Comparison of ENCODE assay signal across 22 mouse cellular contexts in genomic region chr13:109425548-109425947, GRCm38 (mm10).
DNase-seq lines count a peak whose midpoint lies in the region; ATAC-seq and TF ChIP-seq lines count a peak whose summit lies in the region.
"Had no signal": no experiment of that assay in that cellular context is flagged by ENCODE, and none has a peak within 500 bp of the region (broad histone marks: within the 10 kb centered on the region; RNA-seq: fewer than 3 reads in every experiment).

No protein-coding gene starts in this region.

- no peak for TF ChIP-seq CTCF in kidney, adult 2 months (conservative IDR thresholded peaks at IDR 0.05; ENCODE audit: insufficient read depth, insufficient read length, low read depth, low read length)
- no peak for TF ChIP-seq CTCF in kidney, postnatal 0 days (IDR thresholded peaks at IDR 0.05; ENCODE audit: low read depth)

- H3K9ac ChIP-seq in heart, embryonic 13.5 days = no peak overlapping the region
- no peak overlapping the region for H3K9ac ChIP-seq in heart, embryonic 11.5 days (ENCODE audit: low read depth, low read length)
- H3K9ac ChIP-seq in kidney, embryonic 15.5 days = no peak overlapping the region
- no peak overlapping the region for H3K9ac ChIP-seq in kidney, postnatal 0 days (ENCODE audit: low read depth, low read length)
- H3K9ac ChIP-seq in forebrain, embryonic 16.5 days (replicated peaks; ENCODE audit: low read depth, low read length) = no peak overlapping the region
- H3K9ac ChIP-seq: embryonic facial prominence, embryonic 13.5 days; forebrain, embryonic 12.5 days; forebrain, postnatal 0 days; heart, embryonic 12.5 days; hindbrain, embryonic 15.5 days had no signal

- H3K9me3 ChIP-seq in heart, embryonic 13.5 days = peaks cover 6% of the 10 kb centered on the region
- peaks cover 4% of the 10 kb centered on the region; the same call in 1 of the 2 replicates for H3K9me3 ChIP-seq in heart, embryonic 11.5 days (replicated peaks; ENCODE audit: control insufficient read depth, low read length)
- H3K9me3 ChIP-seq in kidney, embryonic 15.5 days (replicated peaks) = peaks cover 8% of the 10 kb centered on the region; the same call in 1 of the 2 replicates
- H3K9me3 ChIP-seq in kidney, postnatal 0 days (replicated peaks; ENCODE audit: low read length) = no peaks in the 10 kb centered on the region; the same call in 1 of the 2 replicates
- H3K9me3 ChIP-seq in forebrain, embryonic 16.5 days (ENCODE audit: control insufficient read depth, low read length) = peaks cover 3% of the 10 kb centered on the region; the same call in 1 of the 2 replicates
- H3K9me3 ChIP-seq: embryonic facial prominence, embryonic 13.5 days; forebrain, embryonic 12.5 days; heart, embryonic 12.5 days; hindbrain, embryonic 15.5 days had no signal

- DNase-seq in kidney, adult 2 months = peak; percentile 21
- no peak for DNase-seq in kidney, adult 8-10 months
- DNase-seq in kidney, postnatal 0 days (ENCODE audit: low spot score) = no peak
- DNase-seq: adrenal gland, postnatal 14 days; cerebellum, adult 11-12 months; cerebellum, adult 9-11 months; cerebellum, postnatal 36 days; forebrain, postnatal 0 days; gastrocnemius, postnatal 36 days; heart, adult 18-20 months; heart, postnatal 14 days had no signal

- peak overlapping the region; percentile 37; the same call in 1 of the 2 replicates for H3K4me2 ChIP-seq in heart, embryonic 13.5 days
- no peak overlapping the region for H3K4me2 ChIP-seq in heart, embryonic 11.5 days
- H3K4me2 ChIP-seq in kidney, embryonic 15.5 days = peak overlapping the region; percentile 45
- H3K4me2 ChIP-seq in kidney, postnatal 0 days (ENCODE audit: low read length) = peak overlapping the region; percentile 32
- H3K4me2 ChIP-seq in forebrain, embryonic 16.5 days (ENCODE audit: low read length) = no peak overlapping the region
- H3K4me2 ChIP-seq: embryonic facial prominence, embryonic 13.5 days; forebrain, embryonic 12.5 days; hindbrain, embryonic 15.5 days had no signal

- H3K4me3 ChIP-seq in heart, embryonic 13.5 days = no peak overlapping the region
- H3K4me3 ChIP-seq in heart, embryonic 11.5 days (ENCODE audit: low read depth, low read length) = no peak overlapping the region
- H3K4me3 ChIP-seq in kidney, adult 2 months (ENCODE audit: insufficient read depth, low read depth, low read length) = no peak overlapping the region
- H3K4me3 ChIP-seq in kidney, embryonic 15.5 days (replicated peaks) = no peak overlapping the region
- H3K4me3 ChIP-seq in kidney, postnatal 0 days (replicated peaks; ENCODE audit: low read depth, low read length) = no peak overlapping the region
- H3K4me3 ChIP-seq in forebrain, embryonic 16.5 days (replicated peaks; ENCODE audit: low read length) = no peak overlapping the region
- H3K4me3 ChIP-seq: embryonic facial prominence, embryonic 13.5 days; forebrain, embryonic 12.5 days; heart, embryonic 12.5 days; hindbrain, embryonic 15.5 days had no signal

- TF ChIP-seq POLR2A in kidney, adult 2 months (IDR thresholded peaks at IDR 0.05; ENCODE audit: low read depth, low read length) = no peak

- no peaks in the 10 kb centered on the region for H3K27me3 ChIP-seq in heart, embryonic 13.5 days (replicated peaks)
- no peaks in the 10 kb centered on the region for H3K27me3 ChIP-seq in heart, embryonic 11.5 days (ENCODE audit: control insufficient read depth, insufficient read depth, low read length)
- H3K27me3 ChIP-seq in kidney, adult 2 months (replicated peaks; ENCODE audit: control insufficient read depth, insufficient read depth, low read length) = no peaks in the 10 kb centered on the region
- no peaks in the 10 kb centered on the region for H3K27me3 ChIP-seq in kidney, embryonic 15.5 days
- no peaks in the 10 kb centered on the region for H3K27me3 ChIP-seq in kidney, postnatal 0 days (ENCODE audit: insufficient read depth, low read length)
- no peaks in the 10 kb centered on the region for H3K27me3 ChIP-seq in forebrain, embryonic 16.5 days (replicated peaks; ENCODE audit: control insufficient read depth, insufficient read depth, low read length)
- H3K27me3 ChIP-seq: CH12.LX; embryonic facial prominence, embryonic 13.5 days; forebrain, embryonic 12.5 days; heart, embryonic 12.5 days; hindbrain, embryonic 15.5 days; Patski had no signal

- WGBS in heart, embryonic 13.5 days = 71% methylated on average over 13 of the region's 13 CpGs
- WGBS in heart, embryonic 11.5 days (ENCODE audit: insufficient replicate concordance) = 70% methylated on average over 13 of the region's 13 CpGs
- 28% methylated on average over 13 of the region's 13 CpGs for WGBS in kidney, adult 2 months
- 48% methylated on average over 13 of the region's 13 CpGs for WGBS in kidney, embryonic 15.5 days
- 44% methylated on average over 13 of the region's 13 CpGs for WGBS in kidney, postnatal 0 days
- 81% methylated on average over 13 of the region's 13 CpGs for WGBS in forebrain, embryonic 16.5 days

- H3K27ac ChIP-seq in heart, embryonic 13.5 days (replicated peaks) = no peak overlapping the region
- no peak overlapping the region for H3K27ac ChIP-seq in heart, embryonic 11.5 days (ENCODE audit: low read depth, low read length)
- H3K27ac ChIP-seq in kidney, adult 2 months (ENCODE audit: insufficient read depth, low read depth, low read length) = no peak overlapping the region
- no peak overlapping the region for H3K27ac ChIP-seq in kidney, embryonic 15.5 days
- H3K27ac ChIP-seq in kidney, postnatal 0 days = no peak overlapping the region
- H3K27ac ChIP-seq in forebrain, embryonic 16.5 days (ENCODE audit: low read length) = no peak overlapping the region
- H3K27ac ChIP-seq: embryonic facial prominence, embryonic 13.5 days; forebrain, embryonic 12.5 days; hindbrain, embryonic 15.5 days had no signal

- no peaks in the 10 kb centered on the region for H3K36me3 ChIP-seq in heart, embryonic 13.5 days
- H3K36me3 ChIP-seq in heart, embryonic 11.5 days (ENCODE audit: control insufficient read depth, insufficient read depth, low read length) = no peaks in the 10 kb centered on the region
- H3K36me3 ChIP-seq in kidney, adult 2 months (ENCODE audit: control insufficient read depth, insufficient read depth, low read length) = no peaks in the 10 kb centered on the region; the same call in 1 of the 2 replicates
- H3K36me3 ChIP-seq in kidney, embryonic 15.5 days = no peaks in the 10 kb centered on the region
- H3K36me3 ChIP-seq in kidney, postnatal 0 days (ENCODE audit: insufficient read depth, low read length) = no peaks in the 10 kb centered on the region
- no peaks in the 10 kb centered on the region for H3K36me3 ChIP-seq in forebrain, embryonic 16.5 days (ENCODE audit: control insufficient read depth, insufficient read depth)
- H3K36me3 ChIP-seq: embryonic facial prominence, embryonic 13.5 days; forebrain, embryonic 12.5 days; heart, embryonic 12.5 days; hindbrain, embryonic 15.5 days had no signal

- no peak for ATAC-seq in heart, embryonic 13.5 days (ENCODE audit: extremely low read depth, insufficient number of reproducible peaks, low FRiP score, low TSS enrichment)
- no peak for ATAC-seq in heart, embryonic 11.5 days (replicated peaks; ENCODE audit: insufficient number of reproducible peaks, low FRiP score, low TSS enrichment)
- ATAC-seq in kidney, embryonic 15.5 days (replicated peaks; ENCODE audit: low FRiP score) = peak; percentile 69
- peak; percentile 53; the same call in 1 of the 2 replicates for ATAC-seq in kidney, postnatal 0 days (replicated peaks; ENCODE audit: low FRiP score, low read depth)
- no peak for ATAC-seq in forebrain, embryonic 16.5 days
- ATAC-seq: activated CD4-positive, CD25-positive, alpha-beta regulatory T cell, adult 4 months; forebrain, postnatal 0 days; Patski had no signal

- peaks cover 20% of the 10 kb centered on the region for H3K4me1 ChIP-seq in heart, embryonic 13.5 days
- H3K4me1 ChIP-seq in heart, embryonic 11.5 days (ENCODE audit: control insufficient read depth, insufficient read depth, low read length) = peaks cover 5% of the 10 kb centered on the region; the same call in 1 of the 2 replicates
- H3K4me1 ChIP-seq in kidney, adult 2 months (ENCODE audit: control insufficient read depth, insufficient read depth, low read length) = no peaks in the 10 kb centered on the region
- 0 out of 2 replicates have a peak, but pooled peaks cover 17% of the 10 kb centered on the region for H3K4me1 ChIP-seq in kidney, embryonic 15.5 days
- no peaks in the 10 kb centered on the region for H3K4me1 ChIP-seq in kidney, postnatal 0 days (replicated peaks; ENCODE audit: insufficient read depth, low read length)
- H3K4me1 ChIP-seq in forebrain, embryonic 16.5 days (replicated peaks; ENCODE audit: control insufficient read depth, insufficient read depth, low read length) = no peaks in the 10 kb centered on the region
- H3K4me1 ChIP-seq: embryonic facial prominence, embryonic 13.5 days; forebrain, embryonic 12.5 days; hindbrain, embryonic 15.5 days had no signal

Comparison
In these comparisons a context has a peak if more than half of its experiments do, and no peak if none do; other contexts are left out.
1. H3K4me2 ChIP-seq: peak in heart, embryonic 13.5 days (single experiment), kidney, embryonic 15.5 days (single experiment) and kidney, postnatal 0 days (single experiment); none in heart, embryonic 11.5 days (single experiment) and forebrain, embryonic 16.5 days (single experiment).
2. ATAC-seq: peak in kidney, embryonic 15.5 days (single experiment) and kidney, postnatal 0 days (single experiment); none in heart, embryonic 13.5 days (single experiment), heart, embryonic 11.5 days (single experiment) and forebrain, embryonic 16.5 days (single experiment).